Mouse (Mus musculus) right cerebral cortex, adult 2 months (tissue): ENCODE measurements at regions not wholly inside any gene's neighbourhood (a gene's known extent, or its start where the extent isn't known, plus 50 kb on each side); places are given as distances from the start of the nearest gene placed in this dataset.
A peak's percentile ranks its signal among the peaks of the same experiment; 100 is the strongest.

Experiments
- DNase-seq, 2 experiments: peaks; one replicate each; pipeline ENCODE4 v3.0.0; 2021 to 2022; ENCODE audit warnings: low spot score in 2 of 2

GRCm38 (mm10) chr8:7489948-7490347 lies 1171.1 kb downstream of the Efnb2 start:
- no peak for DNase-seq

GRCm38 (mm10) chr8:7472153-7472796 lies 1188.8 kb downstream of the Efnb2 start:
- no peak for DNase-seq

- peak; percentile 17 to 27 for DNase-seq
Measured at GRCm38 (mm10) chr8:7469261-7469660, 1191.8 kb downstream of the Efnb2 start.

GRCm38 (mm10) chr8:7462798-7463197 lies 1198.2 kb downstream of the Efnb2 start:
- peak; percentile 11 to 13 for DNase-seq

- no peak for DNase-seq
Measured at GRCm38 (mm10) chr8:7449361-7449760, 1211.7 kb downstream of the Efnb2 start.

GRCm38 (mm10) chr8:7447026-7447425 lies 1214.0 kb downstream of the Efnb2 start:
- no peak for DNase-seq

GRCm38 (mm10) chr8:7440829-7441228 lies 1220.2 kb downstream of the Efnb2 start:
- no peak for DNase-seq

GRCm38 (mm10) chr8:7440278-7440684 lies 1220.8 kb downstream of the Efnb2 start:
- DNase-seq = no peak

GRCm38 (mm10) chr8:7439869-7440268 lies 1221.2 kb downstream of the Efnb2 start:
- no peak for DNase-seq

GRCm38 (mm10) chr8:7430482-7430881 lies 1230.6 kb downstream of the Efnb2 start:
- no peak for DNase-seq

GRCm38 (mm10) chr8:7398175-7398574 lies 1262.9 kb downstream of the Efnb2 start:
- no peak for DNase-seq

- no peak for DNase-seq
Measured at GRCm38 (mm10) chr8:7397355-7397862, 1263.6 kb downstream of the Efnb2 start.
